Mouse (Mus musculus) cortical plate, adult 2 months (tissue): ENCODE data around the gene Rabep1.

Experiments
- CTCF ChIP-seq: fragments of 200-500 bp; IDR thresholded peaks from 2 replicates; pipeline ENCODE4 v1.5.1; 2011; ENCODE audit warnings: mild to moderate bottlenecking, control low read depth, low read length; ENCODE audit not compliant: insufficient read depth; ENCODE audit errors: extremely low read depth
- POLR2A ChIP-seq: fragments of 200-500 bp; IDR thresholded peaks from 2 replicates; pipeline ENCODE4 v1.6.1; 2011; ENCODE audit warnings: mild to moderate bottlenecking, low read length, control low read depth; ENCODE audit not compliant: insufficient read depth; ENCODE audit errors: extremely low read depth

DNA sequence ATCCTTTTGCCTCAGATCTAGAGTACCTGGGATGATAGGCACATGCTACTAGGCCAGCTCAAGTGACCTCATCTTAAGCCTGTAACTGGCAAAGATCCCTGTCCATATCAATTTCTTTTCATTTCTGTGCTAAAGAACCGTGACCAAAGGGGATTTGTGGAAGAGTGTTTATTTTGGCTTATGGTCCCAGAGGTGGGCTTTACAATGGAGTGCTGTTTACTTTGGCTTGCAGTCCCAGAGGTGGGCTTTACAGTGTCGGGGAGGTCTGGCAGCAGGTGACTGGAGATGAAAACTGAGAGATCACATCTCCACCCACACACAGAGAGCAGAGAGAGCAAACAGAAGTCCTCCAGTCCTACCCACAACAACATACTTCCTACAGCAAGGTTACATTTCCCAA, 6.0 kb upstream of the Rabep1 start:
- no peak for TF ChIP-seq CTCF
- no peak for TF ChIP-seq POLR2A
